Mouse (Mus musculus) regulatory T cell (primary cell): ENCODE measurements around the gene Xpc.

ENCODE experiments used
- in situ Hi-C: fragments of 300-600 bp; cut with MboI, MseI; formaldehyde crosslinking; loops from one replicate; pipeline ENCODE4 v1.15.1; 2025; ENCODE audit warnings: high pct_unique_total_duplicates

Xpc gene

GRCm38 (mm10) chr6:91515545-91516449 lies at the start of gene Xpc, which contains the start of gene Lsm3:
TSS of gene Xpc (minus strand) at chr6:91515888.
TSS of gene Lsm3 (plus strand) at chr6:91515928.
- in situ Hi-C loops, result loop anchor here (10.0 kb wide), 2 partner anchors 159 to 231 kb away; no protein-coding TSS in a partner anchor

GRCm38 (mm10) chr6:91563031-91563430 lies 47.3 kb upstream of the Xpc start:
- in situ Hi-C loops, result loop anchor here (25.0 kb wide), 1 partner anchor 499 kb away; no protein-coding TSS in a partner anchor

GRCm38 (mm10) chr6:91560186-91560585 lies 44.5 kb upstream of the Xpc start:
- in situ Hi-C loops, result loop anchor here (25.0 kb wide), 1 partner anchor 502 kb away; no protein-coding TSS in a partner anchor

DNA sequence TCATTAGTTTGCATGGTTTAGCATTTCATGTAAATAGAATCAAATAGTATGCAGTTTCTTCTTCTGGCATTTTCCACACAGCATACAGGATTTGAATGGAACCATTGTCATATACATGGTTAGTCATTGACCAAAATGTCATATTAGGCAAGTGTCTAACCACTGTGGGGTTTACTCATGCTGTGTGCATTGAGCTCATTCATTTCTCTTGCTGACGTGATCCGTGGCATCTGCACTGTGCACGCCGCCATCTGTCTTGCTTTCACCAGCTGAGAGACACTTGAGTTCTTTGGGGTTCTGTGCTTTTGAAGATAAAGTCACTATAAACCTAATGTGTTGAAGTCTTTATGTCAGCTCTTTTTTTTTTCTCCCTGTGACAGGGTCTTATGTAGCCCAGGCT lies 43.7 kb upstream of the Xpc start:
- in situ Hi-C loops, result loop anchor here (25.0 kb wide), 1 partner anchor 503 kb away; no protein-coding TSS in a partner anchor

DNA sequence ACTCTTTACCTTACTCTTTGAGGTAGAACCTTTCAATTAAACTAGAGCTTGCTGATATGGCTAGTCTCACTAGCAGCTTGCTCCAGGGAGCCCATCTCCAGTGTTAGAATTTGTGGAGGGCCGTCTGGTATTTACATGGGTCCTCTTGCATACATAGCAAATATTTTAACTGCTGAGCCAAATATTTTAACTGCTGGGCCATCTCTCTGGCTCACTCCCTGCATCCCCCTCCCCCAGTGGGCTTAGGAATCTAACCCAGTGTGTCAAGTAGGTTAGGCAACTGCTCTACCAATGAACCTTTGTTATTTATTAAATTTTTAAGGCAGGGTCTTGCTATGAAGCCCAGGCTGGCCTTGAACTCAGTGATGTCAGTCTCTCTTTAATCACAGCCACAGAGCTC lies 42.9 kb upstream of the Xpc start:
- in situ Hi-C loops, result loop anchor here (25.0 kb wide), 1 partner anchor 504 kb away; no protein-coding TSS in a partner anchor

GRCm38 (mm10) chr6:91552693-91553092 lies 37.0 kb upstream of the Xpc start:
- in situ Hi-C loops, result loop anchor here (25.0 kb wide), 1 partner anchor 510 kb away; no protein-coding TSS in a partner anchor

DNA sequence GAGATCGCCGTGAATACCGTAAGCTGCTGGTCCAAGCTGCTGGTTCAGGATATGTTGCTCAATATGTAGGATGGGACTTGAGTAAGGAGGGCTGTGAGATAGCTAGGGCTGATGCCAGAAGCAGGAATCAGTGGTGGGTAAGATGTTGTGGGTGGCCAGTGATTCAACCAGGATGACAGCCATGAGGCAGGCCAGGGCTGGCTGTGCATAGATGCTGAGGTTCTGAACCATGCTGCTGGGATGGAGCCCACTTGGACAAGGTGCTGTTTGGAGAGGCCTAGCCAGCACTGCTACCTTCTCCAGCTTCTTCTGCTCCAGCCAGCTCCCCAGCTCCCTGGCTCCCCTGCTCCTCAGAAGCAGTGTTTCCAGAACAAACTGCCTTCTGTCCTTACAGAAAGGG lies 36.0 kb upstream of the Xpc start:
- in situ Hi-C loops, result loop anchor here (25.0 kb wide), 1 partner anchor 511 kb away; no protein-coding TSS in a partner anchor

DNA sequence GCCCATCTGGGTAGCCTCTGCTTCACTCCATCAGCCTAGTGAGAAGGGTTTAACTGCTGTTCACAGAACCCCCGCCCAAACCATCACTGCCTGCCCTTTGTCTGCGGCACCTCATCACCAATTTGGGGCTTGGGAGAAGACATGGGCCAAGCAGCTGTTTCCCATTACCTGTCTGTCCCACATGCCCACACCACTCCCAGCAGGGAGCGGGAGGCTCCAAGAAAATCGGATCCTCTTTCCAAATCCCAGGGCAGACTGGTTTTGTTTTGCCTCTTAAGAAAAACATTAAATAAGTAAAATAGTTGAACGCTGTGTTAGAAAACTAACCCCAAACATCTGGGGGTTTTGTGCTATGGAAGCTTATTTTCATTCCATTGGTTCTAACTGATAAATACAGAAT lies 33.9 kb upstream of the Xpc start:
- in situ Hi-C loops, result loop anchor here (25.0 kb wide), 1 partner anchor 513 kb away; no protein-coding TSS in a partner anchor

- in situ Hi-C loops, result no loop called here
Measured at GRCm38 (mm10) chr6:91547313-91547712, 31.6 kb upstream of the Xpc start.

- in situ Hi-C loops, result no loop called here
Measured at GRCm38 (mm10) chr6:91546241-91546884, 30.7 kb upstream of the Xpc start.

DNA sequence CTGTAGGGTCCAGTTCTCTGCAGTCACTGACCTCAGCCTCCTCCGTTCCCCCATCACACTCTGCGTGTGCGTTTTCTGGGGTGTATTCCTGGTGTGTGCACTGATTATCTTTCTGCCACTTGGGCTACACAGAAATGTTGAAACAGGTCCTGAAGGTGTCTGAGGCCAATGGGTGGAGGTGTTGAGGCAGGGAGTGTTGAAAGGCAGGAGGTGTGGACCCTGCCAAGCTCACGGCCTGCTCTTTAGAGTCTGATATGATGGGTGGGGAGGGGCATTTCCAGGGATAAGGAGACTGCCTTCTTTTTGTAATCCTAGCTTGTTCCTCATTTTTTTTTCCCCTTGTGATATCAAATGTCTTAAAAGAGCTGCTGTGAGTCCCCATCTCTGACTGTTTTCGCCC lies 27.4 kb upstream of the Xpc start:
- in situ Hi-C loops, result no loop called here

DNA sequence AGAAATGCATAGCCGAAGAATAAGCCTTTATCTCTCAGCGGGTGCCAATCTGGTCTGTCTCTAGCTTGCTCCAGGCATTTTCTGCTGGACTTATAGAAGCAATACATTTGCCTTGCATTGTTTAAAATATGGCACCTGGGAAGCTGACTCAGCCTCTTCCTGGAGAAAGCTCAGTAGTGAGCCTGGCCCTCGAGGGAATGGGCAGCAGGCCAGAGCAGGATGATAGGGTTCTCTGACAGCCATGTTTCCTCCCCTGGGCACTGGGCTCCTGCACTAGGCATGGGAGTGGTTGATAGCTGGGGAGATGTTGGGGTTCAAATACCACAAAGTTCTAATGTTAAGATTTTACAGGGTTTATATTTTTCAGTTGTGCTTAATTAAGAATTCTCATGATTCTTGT lies 25.6 kb upstream of the Xpc start:
- in situ Hi-C loops, result no loop called here

DNA sequence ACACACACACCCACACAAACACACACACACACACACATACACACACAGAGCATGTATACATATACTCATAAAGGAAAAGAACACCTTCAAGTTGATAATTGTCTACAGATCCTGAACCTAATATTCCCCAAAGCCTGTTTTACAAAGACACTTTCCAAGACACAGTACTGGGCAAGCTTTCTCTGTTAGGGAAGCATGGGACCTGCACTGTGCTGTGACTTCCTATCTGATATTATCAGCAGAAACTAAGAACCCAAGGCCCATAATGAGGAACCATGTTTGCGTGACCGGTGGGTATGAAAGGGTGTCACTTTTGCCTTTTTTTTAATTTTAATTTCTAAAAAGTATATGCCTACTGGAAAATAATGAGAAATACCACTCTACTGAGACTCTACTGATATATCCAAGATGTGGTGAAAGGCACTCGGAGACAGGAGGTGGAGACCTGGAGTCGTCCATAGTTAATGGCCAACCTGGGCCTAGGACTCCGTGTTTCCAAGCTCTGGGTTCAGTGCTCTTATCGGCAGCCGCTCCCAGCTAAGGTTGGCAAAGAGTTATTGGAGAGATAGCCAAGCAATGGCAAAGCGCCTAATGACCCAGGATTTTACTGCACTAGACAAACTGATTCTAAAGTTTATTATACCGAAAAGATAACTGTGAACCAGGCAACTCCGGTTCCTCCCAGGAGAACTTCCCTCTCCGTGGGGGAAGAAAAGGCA lies 20.5 kb upstream of the Xpc start:
- in situ Hi-C loops, result no loop called here

- in situ Hi-C loops, result no loop called here
Measured at GRCm38 (mm10) chr6:91535231-91535630, 19.5 kb upstream of the Xpc start.

- in situ Hi-C loops, result no loop called here
Measured at GRCm38 (mm10) chr6:91534268-91534667, 18.6 kb upstream of the Xpc start.

DNA sequence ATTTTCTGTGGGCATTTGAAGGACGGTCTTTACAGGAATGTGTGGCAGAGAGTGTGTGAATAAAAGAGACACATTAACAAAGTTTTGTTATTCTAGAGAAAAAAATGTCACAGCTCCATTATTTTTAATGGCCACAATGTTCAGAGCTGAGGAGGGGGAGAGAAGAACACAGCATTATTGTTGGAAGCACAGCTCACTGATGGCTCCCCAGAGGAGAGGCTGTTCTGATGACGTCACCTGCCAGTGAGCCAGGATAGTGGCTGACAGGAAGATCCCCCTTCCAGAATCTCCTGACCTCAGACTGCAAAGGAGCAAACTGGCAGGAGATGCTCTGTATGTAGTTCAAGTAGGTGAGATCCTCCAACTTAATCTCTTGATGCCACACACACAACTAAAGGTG lies 18.1 kb upstream of the Xpc start:
- in situ Hi-C loops, result no loop called here

GRCm38 (mm10) chr6:91533359-91533758 lies 17.7 kb upstream of the Xpc start:
- in situ Hi-C loops, result no loop called here

GRCm38 (mm10) chr6:91532661-91533060 lies 17.0 kb upstream of the Xpc start:
- in situ Hi-C loops, result no loop called here

- in situ Hi-C loops, result no loop called here
Measured at GRCm38 (mm10) chr6:91531276-91531675, 15.6 kb upstream of the Xpc start.

GRCm38 (mm10) chr6:91530673-91531072 lies 15.0 kb upstream of the Xpc start:
- in situ Hi-C loops, result no loop called here

DNA sequence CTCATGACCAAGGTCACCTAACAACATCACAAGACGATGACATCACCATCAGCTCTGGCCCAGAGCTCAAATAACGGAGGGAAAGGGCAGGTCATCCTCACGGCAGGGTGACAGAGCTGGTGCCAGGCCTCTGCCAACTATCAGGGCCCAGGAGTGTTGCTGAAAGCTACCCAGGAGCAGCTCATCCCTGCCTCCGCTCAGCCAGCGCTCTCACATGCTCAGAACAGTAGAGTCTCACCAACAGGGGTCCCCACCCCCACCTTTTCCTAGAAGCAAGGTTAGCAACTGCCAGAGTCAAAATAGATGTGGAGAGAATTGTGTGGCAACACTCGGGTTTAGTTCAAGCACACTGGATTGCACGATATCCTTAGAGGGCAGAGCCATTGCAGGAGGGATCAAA lies 12.6 kb upstream of the Xpc start:
- in situ Hi-C loops, result no loop called here
